Mouse (Mus musculus) frontal cortex, postnatal 25 days (tissue): ENCODE measurements around the gene Socs4.

ENCODE experiments used
- DNase-seq, 2 experiments: peaks; one replicate each; pipeline ENCODE4 v3.0.0; 2022; ENCODE audit warnings: low spot score in 2 of 2

The Socs4 gene

GRCm38 (mm10) chr14:47340231-47340925, 63.6 kb downstream of the Socs4 start:
- no peak for DNase-seq

GRCm38 (mm10) chr14:47341811-47342291, 65.1 kb downstream of the Socs4 start:
- no peak for DNase-seq
